Mouse (Mus musculus): ENCODE measurements around the gene Nxf1.

DNA sequence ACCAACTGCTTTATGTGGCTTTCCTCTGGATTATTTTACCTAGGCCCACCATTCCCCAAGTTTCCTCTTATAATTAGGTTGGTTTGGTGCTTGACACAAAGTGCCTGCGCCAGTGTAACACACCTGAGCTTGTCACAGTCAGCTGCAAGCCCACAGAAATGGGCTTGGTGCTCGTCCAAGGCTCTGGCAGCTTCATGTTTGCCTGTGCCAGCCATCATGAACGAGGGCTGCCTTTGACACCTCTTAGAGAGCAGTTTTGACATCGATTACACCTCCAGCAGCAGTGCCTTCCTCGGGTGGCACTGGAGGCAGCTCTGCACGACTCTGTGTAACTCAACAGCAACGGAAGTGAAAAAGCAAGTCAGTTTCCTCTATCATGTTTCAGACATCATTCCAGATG, 33.3 kb downstream of the Nxf1 start:
- TF ChIP-seq CTCF (IDR thresholded peaks at IDR 0.05; ENCODE audit: low read depth, low read length) (no peak), POLR2A (IDR thresholded peaks at IDR 0.05; ENCODE audit: borderline replicate concordance, low read depth, low read length) (no peak)

Measured in bone marrow macrophage, adult 2 months (primary cell).